Mouse (Mus musculus) MEL-GATA-1-ER (cell line): ENCODE results near the gene Agpat1.

Source experiments
- DNase-seq: peaks from one replicate; pipeline ENCODE4 v3.0.0-alpha.2; 2012; ENCODE audit warnings: low read depth; ENCODE audit errors: extremely low read depth

Gene Agpat1

DNA sequence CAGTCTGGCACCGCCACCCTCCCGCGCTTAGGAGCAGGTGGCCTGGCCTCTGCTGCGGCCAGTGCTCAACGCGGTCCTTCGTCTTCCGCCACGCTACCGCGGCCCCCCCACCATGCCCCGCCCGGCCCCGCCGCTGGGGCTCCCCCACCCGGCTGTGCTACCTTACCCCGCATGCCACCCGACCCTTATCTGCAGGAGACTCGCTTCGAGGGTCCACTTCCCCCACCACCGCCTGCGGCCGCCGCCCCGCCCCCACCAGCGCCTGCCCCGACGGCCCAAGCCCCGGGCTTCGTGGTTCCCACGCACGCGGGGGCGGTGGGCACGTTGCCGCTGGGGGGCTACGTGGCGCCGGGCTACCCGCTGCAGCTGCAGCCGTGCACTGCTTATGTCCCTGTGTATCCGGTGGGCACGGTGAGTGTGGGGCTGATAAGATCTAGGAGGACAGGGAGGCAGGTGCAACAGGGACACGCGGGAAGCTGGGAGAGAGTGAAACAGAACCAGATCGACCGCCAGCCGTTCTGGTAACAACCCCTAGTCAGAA, 26.8 kb downstream of the Agpat1 start:
- DNase-seq, result no peak

DNA sequence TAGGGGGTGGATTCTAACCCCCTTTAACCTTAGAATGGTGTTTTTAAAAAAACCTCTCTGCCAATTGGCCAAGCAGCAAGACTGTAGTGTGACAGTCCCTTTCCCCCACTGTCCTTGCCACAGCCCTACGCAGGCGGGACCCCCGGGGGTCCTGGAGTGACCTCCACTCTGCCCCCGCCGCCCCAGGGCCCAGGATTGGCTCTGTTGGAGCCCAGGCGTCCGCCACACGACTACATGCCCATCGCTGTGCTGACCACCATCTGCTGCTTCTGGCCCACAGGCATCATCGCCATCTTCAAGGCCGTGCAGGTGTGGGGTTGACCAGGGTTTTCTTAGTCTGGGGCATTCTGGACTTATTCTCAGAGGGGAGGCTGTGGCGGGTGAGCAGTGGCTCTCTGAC, 27.6 kb downstream of the Agpat1 start:
- DNase-seq, result no peak

DNA sequence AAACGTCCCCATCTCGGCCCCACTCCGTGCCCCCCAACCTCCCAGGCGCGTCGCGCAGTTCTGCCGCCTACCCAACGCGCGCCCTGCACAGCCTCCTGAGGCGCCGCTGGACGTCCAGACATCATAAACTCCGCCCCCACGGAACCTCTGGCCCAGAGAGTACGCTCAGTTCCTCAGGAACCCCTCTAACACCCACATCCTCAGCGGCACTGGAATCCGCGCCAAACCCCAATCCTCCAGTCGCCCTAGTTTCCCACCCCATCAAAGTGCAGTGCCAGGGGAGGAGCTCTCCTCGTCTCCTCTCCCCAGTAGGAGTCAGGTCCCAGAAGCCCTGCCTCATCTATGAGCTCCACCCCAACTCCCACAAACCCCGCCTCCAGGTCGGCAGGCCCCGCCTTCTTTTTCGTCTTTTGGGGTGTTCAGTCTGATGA, 28.2 kb downstream of the Agpat1 start:
- peak; percentile 89 for DNase-seq

DNA sequence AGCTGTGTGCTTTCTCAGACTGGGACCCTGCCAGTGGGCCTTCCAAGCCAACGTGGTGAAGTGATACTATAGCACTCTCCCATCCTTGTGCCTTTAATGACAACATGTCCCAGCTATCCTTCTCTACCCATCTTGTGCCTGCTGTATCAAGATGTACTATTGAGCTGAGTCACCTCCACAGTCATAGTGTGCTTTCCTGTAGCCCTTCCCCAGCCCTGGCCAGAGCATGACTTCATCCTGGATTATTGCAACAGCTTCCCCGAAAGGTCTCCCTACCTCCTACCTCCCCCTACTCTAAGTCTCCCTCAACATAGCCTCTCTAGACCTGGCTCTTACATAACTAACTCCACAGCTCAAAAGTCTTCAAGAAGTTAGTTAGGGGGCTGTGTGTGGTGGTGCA, 31.6 kb downstream of the Agpat1 start:
- no peak for DNase-seq

DNA sequence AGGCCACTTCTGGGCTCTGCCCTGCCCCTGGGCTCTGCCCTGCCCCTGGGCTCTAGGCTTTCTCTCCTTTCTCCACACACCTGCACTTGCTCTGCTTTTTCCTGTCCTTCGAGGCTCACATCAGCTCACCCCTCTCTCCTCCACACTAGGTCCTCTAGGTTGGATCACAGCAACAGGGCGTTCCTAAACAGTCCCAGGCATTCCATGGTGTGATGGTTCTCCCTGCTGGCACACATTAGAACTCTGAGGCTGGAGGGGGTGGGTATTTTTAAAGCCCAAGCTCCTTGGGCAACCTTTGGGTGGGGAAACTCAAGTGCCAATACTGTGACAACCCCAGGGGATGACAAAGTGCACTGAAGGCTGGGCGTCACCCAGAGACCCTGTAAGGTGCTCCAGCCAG, 33.4 kb downstream of the Agpat1 start:
- no peak for DNase-seq

DNA sequence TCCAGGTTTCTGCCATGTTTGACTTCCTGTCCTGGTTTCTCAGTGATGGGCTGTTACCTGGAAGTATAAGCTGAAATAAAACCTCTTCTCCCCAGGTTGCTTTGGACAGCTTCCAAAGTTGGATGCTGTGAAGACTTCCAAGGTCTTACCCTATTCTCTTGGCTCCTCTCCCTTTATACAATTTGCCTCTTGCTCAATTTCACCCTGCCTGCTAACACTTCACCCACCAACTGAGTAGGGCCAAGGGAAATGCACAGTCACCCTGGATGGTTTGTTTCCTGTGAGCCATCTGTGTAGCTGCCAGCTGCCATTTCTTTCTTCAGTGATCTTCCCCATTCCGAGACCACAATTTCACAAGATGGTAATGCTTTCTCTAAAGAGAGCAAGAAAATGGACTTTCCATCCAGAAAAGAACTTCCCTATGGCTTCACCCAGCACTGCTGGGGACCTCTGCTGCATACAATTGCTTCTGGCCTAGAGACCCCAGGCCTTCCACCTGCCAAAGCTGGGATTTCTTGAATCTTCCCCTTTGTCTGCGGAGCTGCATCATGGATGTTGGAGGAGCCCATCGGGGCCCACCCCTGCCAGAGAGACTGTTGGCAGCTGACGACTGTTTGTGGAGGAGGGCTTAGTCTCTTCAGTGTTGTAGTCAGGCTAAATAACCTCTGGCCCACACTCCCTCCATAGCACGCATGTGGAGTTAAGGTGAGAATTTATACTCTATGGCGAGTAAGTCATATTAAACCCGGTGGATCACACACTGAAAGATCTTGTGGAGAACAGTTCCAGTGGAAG, 35.6 kb downstream of the Agpat1 start:
- DNase-seq, result no peak

DNA sequence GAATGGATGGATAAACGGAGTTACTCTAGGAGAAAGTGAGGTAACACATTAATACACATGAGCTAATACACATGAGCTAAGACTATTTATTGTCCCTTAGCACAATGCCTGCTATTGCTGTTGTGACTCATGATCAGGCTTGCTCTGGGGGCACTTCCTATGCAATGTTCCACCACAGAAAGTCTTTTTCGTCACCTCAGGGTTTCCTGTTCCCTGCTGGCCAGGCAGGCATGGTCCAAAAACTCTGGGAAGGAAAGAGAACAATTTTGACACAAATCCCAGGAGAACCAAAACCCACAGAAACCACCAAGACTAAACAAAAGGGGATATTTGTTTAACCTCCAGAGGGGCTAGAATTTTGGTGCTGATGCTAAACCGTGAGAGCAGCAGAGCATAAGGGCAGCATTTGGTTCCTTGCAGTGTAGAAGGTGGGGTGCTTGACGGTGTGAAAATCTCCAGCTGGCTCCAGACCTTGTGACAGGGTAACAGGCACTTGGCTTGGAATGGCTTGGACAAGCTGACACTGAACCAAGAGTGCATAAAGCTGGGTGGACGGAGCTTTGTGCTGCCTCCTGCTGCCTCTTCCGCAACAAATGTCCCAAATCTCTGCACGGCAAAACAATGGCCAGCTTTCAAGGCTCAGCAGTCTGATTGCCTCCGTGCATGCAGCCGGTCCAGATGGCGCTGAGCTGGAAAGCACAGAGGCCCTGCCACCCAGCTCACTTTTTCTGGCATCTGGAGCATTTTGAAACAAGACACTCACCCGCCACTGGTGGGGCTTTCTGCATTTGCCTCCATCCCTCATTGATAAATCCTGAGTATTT, 36.9 kb downstream of the Agpat1 start:
- DNase-seq, result no peak

DNA sequence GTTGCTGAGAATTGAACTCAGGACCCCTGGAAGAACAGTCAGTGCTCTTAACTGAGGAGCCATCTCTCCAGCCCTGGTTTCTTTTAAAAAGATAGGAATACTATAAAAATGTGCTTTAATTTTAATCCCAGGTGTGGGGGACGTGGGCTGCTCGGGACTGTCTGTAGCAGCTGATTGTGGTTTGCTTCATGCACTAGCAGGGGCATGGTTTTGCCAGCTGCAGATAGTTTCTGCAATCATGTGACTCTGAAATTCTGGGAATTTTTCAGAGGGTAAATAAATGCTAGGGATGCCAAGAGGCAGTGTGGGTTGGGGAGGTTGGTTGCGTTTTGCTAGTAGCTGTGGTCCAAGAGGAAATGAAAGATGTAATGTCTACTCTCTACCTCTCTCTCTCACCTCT, 37.9 kb downstream of the Agpat1 start:
- no peak for DNase-seq

DNA sequence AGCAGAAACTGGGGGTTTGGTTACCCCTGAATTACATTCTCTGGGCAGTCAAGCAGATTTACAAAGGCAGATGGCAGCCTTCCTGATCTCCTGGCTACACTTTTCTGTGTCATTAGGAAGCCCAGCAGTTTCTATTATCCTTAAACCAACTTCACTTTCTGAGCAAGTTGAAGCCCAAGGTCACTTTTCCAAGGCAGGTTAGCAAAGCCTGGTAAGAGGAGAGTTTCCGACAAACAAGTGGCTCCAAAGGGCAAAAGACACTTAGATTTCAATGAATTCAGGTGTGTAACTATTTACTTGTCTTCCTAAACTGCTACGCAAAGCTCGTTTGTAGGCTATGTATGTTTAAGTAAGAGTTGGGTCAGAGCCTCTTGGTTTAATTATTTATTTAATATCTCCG, 39.3 kb downstream of the Agpat1 start:
- DNase-seq, result no peak

DNA sequence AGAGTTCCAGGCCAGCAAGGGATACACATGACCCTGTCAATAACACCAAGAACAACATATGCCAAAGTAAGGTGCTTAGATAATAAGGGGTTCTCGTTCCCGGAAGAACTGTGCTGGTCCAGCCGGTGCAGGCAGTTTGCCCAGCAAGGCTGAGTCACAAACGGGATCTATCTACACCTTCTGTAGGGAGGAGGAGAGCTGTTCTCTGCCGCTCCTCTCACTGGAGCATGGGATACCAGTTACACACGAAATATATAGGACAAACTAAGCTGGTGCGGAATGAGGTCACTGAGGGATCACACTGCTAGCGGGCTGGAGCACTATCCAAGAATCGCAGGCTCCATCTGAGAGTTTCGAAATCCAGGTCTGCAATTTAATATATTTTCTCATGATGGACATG, 39.9 kb downstream of the Agpat1 start:
- no peak for DNase-seq

DNA sequence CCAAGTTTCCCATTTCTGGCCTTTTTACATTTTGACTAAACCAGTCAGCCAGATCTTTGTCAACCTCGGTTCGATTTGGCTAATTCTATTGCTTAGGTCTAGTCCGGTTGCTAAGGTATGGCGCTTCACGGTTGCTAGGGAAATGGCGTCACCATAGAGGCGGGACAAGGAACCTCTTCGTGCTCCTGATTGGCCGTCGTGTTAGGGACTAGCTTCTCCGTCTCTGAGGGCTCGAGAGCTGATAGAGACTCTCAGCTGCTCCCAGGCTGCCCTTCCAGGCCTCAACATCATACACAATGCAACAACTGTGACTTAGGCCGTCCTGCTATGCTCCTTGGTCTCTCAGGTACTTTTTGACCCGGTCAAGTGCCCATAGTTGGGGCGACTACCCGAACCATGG, 40.5 kb downstream of the Agpat1 start, which contains the start of gene Fkbpl:
TSS of gene Fkbpl (plus strand) at position 157 of the 400 bp plus-strand sequence.
- peak; percentile 95 for DNase-seq

DNA sequence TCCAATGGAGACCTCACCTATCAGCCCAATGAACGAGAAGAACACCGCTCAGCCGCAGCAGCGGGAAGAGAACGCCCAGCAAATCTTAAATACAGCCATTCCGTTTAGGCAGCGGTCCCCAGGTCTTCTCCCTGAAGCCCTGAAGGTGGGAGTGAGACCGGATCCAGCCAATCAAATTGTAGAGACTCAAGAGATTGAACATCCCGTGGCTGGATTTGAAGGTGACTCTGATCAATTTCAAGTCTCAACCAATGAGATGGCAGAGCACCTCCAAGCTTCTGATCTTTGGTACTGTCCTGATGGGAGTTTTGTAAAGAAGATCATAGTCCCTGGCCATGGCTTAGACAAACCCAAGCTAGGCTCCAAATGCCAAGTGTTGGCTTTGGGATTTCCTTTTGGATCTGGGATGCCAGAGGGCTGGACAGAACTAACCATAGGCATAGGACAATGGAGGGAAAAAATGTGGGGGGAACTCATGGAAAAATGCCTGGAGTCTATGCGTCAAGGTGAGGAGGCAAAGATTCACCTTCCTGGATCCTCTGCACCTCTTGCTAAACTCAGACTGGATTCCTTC, 41.3 kb downstream of the Agpat1 start:
- peak; percentile 89 for DNase-seq

DNA sequence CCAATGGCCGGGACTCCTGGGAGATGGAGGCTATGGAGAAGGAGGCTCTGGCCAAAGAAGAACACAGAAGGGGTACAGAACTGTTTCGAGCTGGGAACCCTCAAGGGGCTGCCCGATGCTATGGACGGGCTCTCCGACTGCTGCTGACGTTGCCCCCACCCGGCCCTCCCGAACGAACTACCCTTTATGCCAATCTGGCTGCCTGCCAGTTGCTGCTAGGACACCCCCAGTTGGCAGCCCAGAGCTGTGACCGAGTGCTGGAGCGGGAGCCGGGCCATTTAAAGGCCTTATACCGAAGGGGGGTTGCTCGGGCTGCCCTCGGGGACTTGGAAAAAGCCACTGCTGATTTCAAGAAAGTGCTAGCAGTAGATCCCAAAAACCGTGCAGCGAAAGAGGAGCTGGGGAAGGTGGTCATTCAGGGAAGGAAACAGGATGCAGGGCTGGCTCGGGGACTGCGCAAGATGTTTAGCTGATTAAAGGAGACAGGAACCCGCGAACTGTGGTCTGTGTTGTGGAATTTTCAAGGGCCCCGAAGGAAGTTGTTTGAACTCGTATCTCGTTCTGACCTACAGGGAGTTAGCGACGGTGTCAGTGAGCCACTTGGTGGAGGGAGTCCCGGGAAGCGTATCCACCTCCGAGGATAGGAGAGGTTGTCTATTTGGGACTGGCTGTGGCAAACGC, 41.9 kb downstream of the Agpat1 start:
- no peak for DNase-seq

DNA sequence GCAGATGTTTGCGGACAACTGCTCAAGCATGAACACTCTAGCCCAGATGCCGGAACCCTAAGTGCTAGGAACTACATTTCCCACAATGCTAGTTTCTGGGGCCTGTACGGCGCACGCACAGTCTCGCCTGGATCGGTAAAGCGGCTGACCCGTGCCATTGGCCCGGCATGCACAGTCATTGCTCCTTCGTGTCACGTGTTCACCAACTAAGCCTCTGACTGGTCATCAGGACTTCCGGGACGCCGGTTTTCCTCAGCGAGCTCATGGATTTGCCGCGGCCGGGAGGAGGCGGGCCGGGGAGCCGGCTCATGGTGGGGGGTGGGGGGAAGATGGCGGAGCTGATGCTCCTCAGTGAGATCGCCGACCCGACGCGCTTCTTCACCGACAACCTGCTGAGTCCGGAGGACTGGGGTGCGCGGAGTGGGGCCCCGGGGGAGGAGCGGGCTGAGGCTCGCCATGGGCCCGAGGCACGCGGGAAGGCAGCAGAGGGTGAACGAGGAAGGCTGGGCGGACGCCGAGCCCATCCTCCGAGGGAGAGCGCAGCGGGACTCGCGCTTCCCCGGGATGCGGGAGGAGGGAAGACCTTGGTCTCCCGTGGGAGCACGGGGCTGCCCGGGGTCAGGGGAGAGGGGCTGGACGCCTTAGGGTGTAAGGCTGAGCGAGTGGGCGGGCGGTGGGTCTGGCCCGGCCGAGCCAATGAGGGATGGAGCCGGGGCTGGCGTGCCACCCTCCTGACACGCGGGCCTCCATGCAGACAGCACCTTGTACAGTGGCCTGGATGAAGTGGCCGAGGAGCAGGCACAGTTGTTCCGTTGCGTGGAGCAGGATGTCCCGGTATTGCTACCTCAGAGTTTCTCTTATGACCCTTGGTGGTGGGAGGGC, 43.1 kb downstream of the Agpat1 start, which contains the start of gene Atf6b:
TSS of gene Atf6b (plus strand) at position 241 of the 882 bp plus-strand sequence.
- peak; percentile 98 for DNase-seq

DNA sequence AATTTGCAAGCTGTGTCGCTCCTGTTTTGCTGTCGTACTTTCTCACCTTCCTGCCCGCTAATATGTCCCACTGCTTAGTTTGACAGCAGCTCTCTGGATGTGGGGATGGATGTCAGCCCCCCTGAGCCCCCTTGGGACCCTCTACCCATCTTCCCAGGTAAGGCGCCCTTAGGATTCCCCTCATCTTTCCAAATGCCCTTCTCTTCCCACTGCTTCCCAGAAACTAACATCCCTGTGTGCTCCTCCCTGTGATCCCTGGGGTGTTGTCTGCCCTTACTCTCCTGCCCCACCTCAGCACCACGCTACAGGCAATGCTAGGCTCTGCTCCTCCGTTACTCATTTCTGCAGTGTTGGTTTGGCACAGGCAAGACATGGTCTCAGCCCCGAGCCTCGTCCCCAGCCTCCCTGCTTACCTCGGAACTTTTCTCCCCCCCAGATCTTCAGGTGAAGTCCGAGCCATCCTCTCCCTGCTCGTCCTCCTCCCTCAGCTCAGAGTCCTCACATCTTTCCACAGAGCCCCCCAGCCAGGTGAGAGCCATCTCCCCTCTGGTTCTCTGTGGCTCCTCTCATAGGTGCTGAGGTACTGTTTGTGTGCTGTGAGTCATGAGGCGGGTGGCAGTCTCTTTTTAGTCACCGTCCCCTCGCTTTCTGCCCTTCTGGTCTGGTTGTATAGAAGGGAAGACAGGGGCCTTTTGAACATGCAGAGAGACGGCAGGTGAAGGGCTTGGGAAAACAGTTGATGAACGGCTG, 44.3 kb downstream of the Agpat1 start:
- DNase-seq, result no peak

DNA sequence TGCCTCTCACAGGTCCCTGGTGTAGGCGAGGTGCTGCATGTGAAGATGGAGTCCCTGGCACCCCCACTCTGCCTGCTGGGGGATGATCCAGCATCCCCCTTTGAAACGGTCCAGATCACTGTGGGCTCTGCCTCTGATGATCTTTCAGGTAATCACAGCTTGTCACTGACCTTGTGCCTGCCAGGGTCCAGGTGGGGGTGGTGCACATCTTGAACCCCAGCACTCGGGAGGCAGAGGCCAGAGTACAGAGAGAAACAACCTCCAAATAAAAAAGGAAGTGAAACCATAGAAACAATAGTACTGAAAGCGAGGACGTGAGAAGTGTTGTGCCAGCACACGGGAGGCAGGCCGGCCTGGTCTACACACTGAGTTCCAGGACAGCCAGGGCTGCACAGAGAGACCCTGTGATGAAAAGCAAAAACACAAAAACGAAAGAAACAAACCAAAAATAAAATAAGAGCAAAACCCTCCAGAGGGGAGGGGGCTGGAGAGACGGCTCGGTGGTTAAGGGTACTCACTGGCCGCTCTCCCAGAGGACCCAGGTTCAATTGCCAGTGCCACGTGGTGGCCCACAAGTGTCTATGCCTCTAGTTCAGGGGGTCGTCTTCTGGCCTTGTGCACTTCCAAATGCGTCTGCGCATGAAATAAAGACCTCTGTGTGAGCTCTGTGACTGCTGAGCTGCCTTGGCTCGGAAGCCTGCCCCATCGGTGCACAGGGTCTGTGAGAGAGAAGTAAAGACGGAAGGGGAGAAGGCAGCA, 45.2 kb downstream of the Agpat1 start:
- no peak for DNase-seq

DNA sequence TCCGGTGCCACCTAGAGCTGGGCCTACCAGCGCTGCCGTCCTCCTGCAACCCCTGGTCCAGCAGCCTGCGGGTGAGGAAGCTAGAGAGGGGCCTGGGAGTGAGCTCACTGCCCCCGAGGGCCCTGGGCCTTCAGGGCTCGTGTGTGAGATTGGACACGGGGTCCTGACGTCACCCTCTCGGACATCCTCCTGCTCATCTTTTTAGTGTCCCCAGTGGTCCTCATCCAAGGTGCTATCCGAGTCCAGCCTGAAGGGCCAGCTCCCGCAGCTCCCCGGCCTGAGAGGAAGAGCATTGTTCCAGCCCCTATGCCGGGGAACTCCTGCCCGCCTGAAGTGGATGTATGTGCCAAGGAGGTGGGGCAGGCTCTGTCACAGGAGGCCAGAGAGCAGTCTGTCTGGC, 46.7 kb downstream of the Agpat1 start:
- no peak for DNase-seq

DNA sequence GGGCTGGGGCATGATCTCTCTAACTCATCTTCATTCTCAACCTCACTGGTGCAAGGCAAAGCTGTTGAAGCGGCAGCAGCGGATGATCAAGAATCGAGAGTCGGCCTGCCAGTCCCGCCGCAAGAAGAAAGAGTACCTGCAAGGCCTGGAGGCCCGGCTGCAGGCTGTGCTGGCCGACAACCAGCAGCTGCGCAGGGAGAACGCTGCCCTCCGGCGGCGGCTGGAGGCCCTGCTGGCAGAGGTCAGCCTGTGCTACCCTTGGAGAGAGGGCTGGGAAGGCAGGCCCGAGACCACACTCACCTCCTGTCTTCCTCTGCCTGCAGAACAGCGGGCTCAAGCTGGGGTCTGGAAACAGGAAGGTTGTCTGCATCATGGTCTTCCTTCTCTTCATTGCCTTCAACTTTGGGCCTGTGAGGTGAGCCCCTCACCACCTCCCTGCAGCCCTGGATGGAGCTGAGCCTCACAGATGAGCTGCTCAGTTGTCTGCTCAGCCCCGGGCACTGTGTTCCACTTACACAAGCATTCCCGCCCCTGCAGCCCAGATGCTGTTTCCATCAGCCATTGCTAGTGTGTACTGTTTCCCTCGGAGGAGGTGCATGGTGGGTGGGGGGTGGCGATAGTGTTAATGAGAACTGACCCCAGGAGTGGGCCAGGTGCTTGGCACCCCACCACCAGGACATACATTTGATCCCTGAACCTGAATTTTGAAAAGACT, 47.6 kb downstream of the Agpat1 start:
- DNase-seq, result no peak
